21 mouse cellular contexts compared by ENCODE assay signal in genomic region chr17:68710701-68711100, GRCm38 (mm10).
DNase-seq lines count a peak whose midpoint lies in the region; ATAC-seq and TF ChIP-seq lines count a peak whose summit lies in the region.
"Had no signal": no experiment of that assay in that cellular context is flagged by ENCODE, and none has a peak within 500 bp of the region (broad histone marks: within the 10 kb centered on the region; RNA-seq: fewer than 3 reads in every experiment).

No protein-coding gene starts in this region.

- no peak overlapping the region for H3K9ac ChIP-seq in embryonic facial prominence, embryonic 15.5 days
- no peak overlapping the region for H3K9ac ChIP-seq in intestine, postnatal 0 days (ENCODE audit: low read depth, low read length)
- H3K9ac ChIP-seq: embryonic facial prominence, embryonic 12.5 days; forebrain, postnatal 0 days; heart, embryonic 12.5 days; hindbrain, embryonic 13.5 days; intestine, embryonic 15.5 days; limb, embryonic 13.5 days; liver, embryonic 13.5 days; lung, embryonic 14.5 days had no signal

- H3K27ac ChIP-seq in embryonic facial prominence, embryonic 15.5 days (replicated peaks), result no peak overlapping the region
- no peak overlapping the region for H3K27ac ChIP-seq in intestine, postnatal 0 days (ENCODE audit: low read depth, low read length)
- H3K27ac ChIP-seq: embryonic facial prominence, embryonic 12.5 days; gastrocnemius, adult 2 months; hindbrain, embryonic 13.5 days; intestine, embryonic 15.5 days; limb, embryonic 13.5 days; liver, embryonic 13.5 days; stomach, postnatal 0 days had no signal

- no peaks in the 10 kb centered on the region for H3K36me3 ChIP-seq in embryonic facial prominence, embryonic 15.5 days
- no peaks in the 10 kb centered on the region for H3K36me3 ChIP-seq in intestine, postnatal 0 days (ENCODE audit: control insufficient read depth, insufficient read depth)
- H3K36me3 ChIP-seq: embryonic facial prominence, embryonic 12.5 days; heart, embryonic 12.5 days; hindbrain, embryonic 13.5 days; intestine, embryonic 15.5 days; limb, embryonic 13.5 days; liver, embryonic 13.5 days had no signal

- no peak overlapping the region for H3K4me2 ChIP-seq in embryonic facial prominence, embryonic 15.5 days (replicated peaks)
- no peak overlapping the region for H3K4me2 ChIP-seq in intestine, postnatal 0 days (replicated peaks; ENCODE audit: low read depth)
- H3K4me2 ChIP-seq: embryonic facial prominence, embryonic 12.5 days; heart, embryonic 12.5 days; hindbrain, embryonic 13.5 days; intestine, embryonic 15.5 days; limb, embryonic 13.5 days; liver, embryonic 13.5 days; lung, embryonic 14.5 days had no signal

- H3K27me3 ChIP-seq in embryonic facial prominence, embryonic 15.5 days, result no peaks in the 10 kb centered on the region
- no peaks in the 10 kb centered on the region for H3K27me3 ChIP-seq in intestine, postnatal 0 days (replicated peaks; ENCODE audit: control insufficient read depth, insufficient read depth, low read length)
- H3K27me3 ChIP-seq: embryonic facial prominence, embryonic 12.5 days; heart, embryonic 12.5 days; hindbrain, embryonic 13.5 days; intestine, embryonic 15.5 days; limb, embryonic 13.5 days; liver, embryonic 13.5 days had no signal

- peak; percentile 5 to 10 for DNase-seq in kidney, postnatal 4 days
- DNase-seq in kidney, postnatal 10 days, result no peak
- peak; percentile 3 to 12 for DNase-seq in left cerebral cortex, adult 8-10 months (ENCODE audit: low spot score in 2 of 2)
- peak; percentile 25 for DNase-seq in right cerebral cortex, postnatal 14 days
- DNase-seq in gastrocnemius, postnatal 14 days, result no peak
- DNase-seq: adrenal gland, postnatal 10 days; cerebellum, adult 18-20 months; forebrain, postnatal 0 days; gastrocnemius, adult 2 months; heart, postnatal 14 days; liver, embryonic 13.5 days; lung, embryonic 14.5 days; lung, postnatal 36 days had no signal

- intact Hi-C loops in gastrocnemius, postnatal 14 days (cut with DNase I; ENCODE audit: low total_unique reads), result no loop called here

- 52% methylated on average over 5 of the region's 5 CpGs for WGBS in embryonic facial prominence, embryonic 15.5 days
- 79% methylated on average over 5 of the region's 5 CpGs for WGBS in intestine, postnatal 0 days

- ATAC-seq in embryonic facial prominence, embryonic 15.5 days (ENCODE audit: insufficient number of reproducible peaks, low FRiP score, low TSS enrichment, low read depth), result peak; percentile 54; the same call in 1 of the 2 replicates
- ATAC-seq in intestine, postnatal 0 days, result no peak
- ATAC-seq: forebrain, postnatal 0 days; intestine, embryonic 15.5 days had no signal

- no peak overlapping the region for H3K4me3 ChIP-seq in embryonic facial prominence, embryonic 15.5 days (replicated peaks)
- no peak overlapping the region for H3K4me3 ChIP-seq in intestine, postnatal 0 days (ENCODE audit: low read depth, low read length)
- H3K4me3 ChIP-seq: embryonic facial prominence, embryonic 12.5 days; gastrocnemius, adult 2 months; heart, embryonic 12.5 days; hindbrain, embryonic 13.5 days; intestine, embryonic 15.5 days; limb, embryonic 13.5 days; liver, embryonic 13.5 days had no signal

- no peaks in the 10 kb centered on the region for H3K4me1 ChIP-seq in embryonic facial prominence, embryonic 15.5 days
- no peaks in the 10 kb centered on the region for H3K4me1 ChIP-seq in intestine, postnatal 0 days (replicated peaks; ENCODE audit: control insufficient read depth, insufficient read depth, low read length)
- H3K4me1 ChIP-seq: embryonic facial prominence, embryonic 12.5 days; heart, embryonic 12.5 days; hindbrain, embryonic 13.5 days; intestine, embryonic 15.5 days; limb, embryonic 13.5 days; liver, embryonic 13.5 days had no signal

- H3K9me3 ChIP-seq in embryonic facial prominence, embryonic 15.5 days (replicated peaks), result no peaks in the 10 kb centered on the region
- no peaks in the 10 kb centered on the region for H3K9me3 ChIP-seq in intestine, postnatal 0 days (ENCODE audit: control insufficient read depth)
- H3K9me3 ChIP-seq: embryonic facial prominence, embryonic 12.5 days; heart, embryonic 12.5 days; hindbrain, embryonic 13.5 days; intestine, embryonic 15.5 days; limb, embryonic 13.5 days; liver, embryonic 13.5 days had no signal

- TF ChIP-seq CTCF in intestine, postnatal 0 days (IDR thresholded peaks at IDR 0.05; ENCODE audit: low read depth), result no peak

Comparison
In these comparisons a context has a peak if more than half of its experiments do, and no peak if none do; other contexts are left out.
1. DNase-seq: peak in kidney, postnatal 4 days (2 of 2), left cerebral cortex, adult 8-10 months (2 of 2) and right cerebral cortex, postnatal 14 days (single experiment); none in kidney, postnatal 10 days (single experiment) and gastrocnemius, postnatal 14 days (single experiment).